Mouse (Mus musculus) neutrophil, adult 65 days (primary cell): ENCODE measurements around the gene Olfr1217. TPM values are rescaled to one million over a fixed set of nuclear protein-coding genes. Genes with fewer than 3 reads are reported as not detected.

ENCODE experiments used
- total RNA-seq: library from RNA; stranded (reverse); gene quantifications from 2 replicates; pipeline ENCODE4 v1.2.4, GENCODE M21; 2023

Gene Olfr1217
- not detected in 2 replicates for total RNA-seq

GRCm38 (mm10) chr2:89031965-89032364 is at the start of gene Olfr1217:
TSS of gene Olfr1217 (minus strand) at chr2:89032065.

GRCm38 (mm10) chr2:89061087-89061486 is 29.2 kb upstream of the Olfr1217 start, which contains the start of gene Olfr1218:
TSS of gene Olfr1218 (minus strand) at chr2:89061187.

DNA sequence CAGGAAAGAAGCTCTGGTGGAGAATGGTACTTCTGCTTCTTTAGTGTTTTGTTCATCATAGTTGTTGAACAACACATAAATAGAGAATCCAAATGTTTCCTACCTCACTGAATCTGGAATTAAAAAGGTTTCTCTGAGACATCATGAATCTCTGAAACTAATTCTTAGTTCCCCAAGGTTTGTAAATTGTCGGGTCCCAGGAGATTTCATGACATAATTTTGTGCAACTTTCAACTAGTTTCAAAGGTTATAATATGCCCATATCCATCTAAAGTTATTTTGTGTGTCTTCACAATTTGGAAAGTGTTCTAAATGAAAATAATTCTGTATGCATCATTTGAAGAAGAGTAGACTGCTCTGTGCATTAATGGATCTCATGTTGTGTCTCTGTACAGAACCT is 13.6 kb downstream of the Olfr1217 start, which contains the start of gene Olfr1216:
Olfr1216 (minus strand) TSS at position 101 of the 400 bp plus-strand sequence.

GRCm38 (mm10) chr2:89006873-89007272 is 25.0 kb downstream of the Olfr1217 start, which contains the start of gene Olfr1215:
TSS of gene Olfr1215 (minus strand) at chr2:89006973.

GRCm38 (mm10) chr2:88992553-88992952 is 39.3 kb downstream of the Olfr1217 start, which contains the start of gene Olfr1214:
TSS of gene Olfr1214 (minus strand) at chr2:88992653.

GRCm38 (mm10) chr2:88980181-88980580 is 51.7 kb downstream of the Olfr1217 start, which contains the start of gene Gm13762:
TSS of gene Gm13762 (minus strand) at chr2:88980281.

Other genes with a start within 250 kb of the Olfr1217 start
- gene Olfr1201, start 239.0 kb downstream of the Olfr1217 start, total RNA-seq, result not detected in 2 replicates
- gene Olfr1202, start 217.6 kb downstream of the Olfr1217 start, total RNA-seq, result not detected in 2 replicates
- gene Olfr1205, start 202.3 kb downstream of the Olfr1217 start, total RNA-seq, result not detected in 2 replicates
- gene Olfr1204, start 182.8 kb downstream of the Olfr1217 start, total RNA-seq, result not detected in 2 replicates
- gene Olfr1206, start 168.8 kb downstream of the Olfr1217 start, total RNA-seq, result not detected in 2 replicates
- gene Olfr1208, start 129.8 kb downstream of the Olfr1217 start, total RNA-seq, result not detected in 2 replicates
- not detected in 2 replicates for gene Olfr1209, start 116.9 kb downstream of the Olfr1217 start, total RNA-seq
- gene Olfr1211, start 94.0 kb downstream of the Olfr1217 start, total RNA-seq, result not detected in 2 replicates
- not detected in 2 replicates for gene Olfr1212, start 78.1 kb downstream of the Olfr1217 start, total RNA-seq
- not detected in 2 replicates for gene Gm13762, start 51.8 kb downstream of the Olfr1217 start, total RNA-seq
- gene Olfr1214, start 39.4 kb downstream of the Olfr1217 start, total RNA-seq, result not detected in 2 replicates
- gene Olfr1215, start 25.1 kb downstream of the Olfr1217 start, total RNA-seq, result not detected in 2 replicates
- gene Olfr1216, start 13.7 kb downstream of the Olfr1217 start, total RNA-seq, result not detected in 2 replicates
- not detected in 2 replicates for gene Olfr1218, start 29.1 kb upstream of the Olfr1217 start, total RNA-seq
- gene Olfr1219, start 51.4 kb upstream of the Olfr1217 start, total RNA-seq, result not detected in 2 replicates
- not detected in 2 replicates for gene Olfr1220, start 74.8 kb upstream of the Olfr1217 start, total RNA-seq
- gene Olfr1221, start 85.2 kb upstream of the Olfr1217 start, total RNA-seq, result not detected in 2 replicates
- gene Olfr1222, start 101.0 kb upstream of the Olfr1217 start, total RNA-seq, result not detected in 2 replicates
- gene Olfr1223, start 119.5 kb upstream of the Olfr1217 start, total RNA-seq, result not detected in 2 replicates
- gene Olfr1224-ps1, start 132.0 kb upstream of the Olfr1217 start, total RNA-seq, result not detected in 2 replicates
- gene Olfr1225, start 142.6 kb upstream of the Olfr1217 start, total RNA-seq, result not detected in 2 replicates
- not detected in 2 replicates for gene Olfr1226, start 168.0 kb upstream of the Olfr1217 start, total RNA-seq
- gene Olfr1228, start 222.0 kb upstream of the Olfr1217 start, total RNA-seq, result not detected in 2 replicates